Mouse (Mus musculus) Patski (cell line): ENCODE results near the gene Creg1. TPM values are rescaled to one million over a fixed set of nuclear protein-coding genes. Genes with fewer than 3 reads are reported as not detected.

Experiments
- ATAC-seq: fragments of 100-300 bp; one replicate; pipeline ENCODE4 v1.8.0; 2021
- CTCF ChIA-PET: fragments of 350-600 bp; sonication (Branson Sonifier 250); formaldehyde crosslinking; loops from one replicate; lab custom pipeline; 2022; ENCODE audit warnings: inconsistent platforms; lab: Charles Lee
- POLR2A ChIA-PET: fragments of 350-600 bp; sonication (Branson Sonifier 250); formaldehyde crosslinking; loops from one replicate; lab custom pipeline; 2022; ENCODE audit warnings: antibody characterized with exemption, inconsistent platforms; lab: Charles Lee
- DNase-seq: peaks from one replicate; pipeline ENCODE4 v3.0.0-alpha.2; 2011; ENCODE audit warnings: low read depth, low spot score
- H3K27me3 ChIP-seq: fragments of 371-371 bp; one replicate; pipeline ENCODE4 v1.5.1; 2021
- CTCF ChIP-seq: fragments of 100-300 bp; IDR thresholded peaks from one replicate; pipeline ENCODE4 v1.5.1; 2021
- in situ Hi-C: fragments of 300-500 bp; cut with MboI; formaldehyde crosslinking; loops from 3 replicates; pipeline ENCODE4 v1.11.1; 2018; ENCODE audit warnings: low pct_unique_long_range_greater_than_20kb, mixed read lengths
- polyA plus RNA-seq: library from polyadenylated mRNA; unstranded; gene quantifications from one replicate; pipeline ENCODE4 v1.2.3, GENCODE M21; 2021

Gene Creg1
- polyA plus RNA-seq, 1 experiment from 2014 or later, result 26.5 TPM

DNA sequence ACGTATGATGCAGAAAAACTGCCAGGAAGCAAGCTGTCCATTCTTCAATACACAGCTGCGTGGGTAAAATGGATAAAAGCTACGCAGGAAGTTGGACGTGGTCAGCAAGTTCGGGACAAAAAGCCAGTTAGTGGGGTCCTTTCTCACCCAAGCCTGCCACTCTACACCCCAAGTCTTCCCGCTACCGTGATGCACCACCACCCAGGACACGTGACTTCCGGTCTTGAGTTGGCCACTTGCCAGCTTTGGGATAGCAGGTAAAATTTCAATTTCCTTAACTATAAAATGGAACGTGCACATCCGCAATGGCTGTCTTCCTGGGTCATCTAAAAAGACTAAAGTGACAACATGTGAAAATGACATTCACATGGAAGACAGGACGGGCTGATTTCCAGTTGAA lies 18.4 kb downstream of the Creg1 start:
- POLR2A ChIA-PET, result no interaction called here
- no peak for ATAC-seq
- no peak for DNase-seq
- CTCF ChIA-PET, result interaction anchor here (0.8 to 2.1 kb wide), 3 partner anchors 8 to 184 kb away, joined by 3 to 6 read pairs (median 3); no protein-coding TSS in a partner anchor
- no peaks in the 10 kb centered on the region for H3K27me3 ChIP-seq
- TF ChIP-seq CTCF, result no peak
- in situ Hi-C loops, result loop anchor here (5.0 kb wide), 1 partner anchor 190 kb away; no protein-coding TSS in a partner anchor

DNA sequence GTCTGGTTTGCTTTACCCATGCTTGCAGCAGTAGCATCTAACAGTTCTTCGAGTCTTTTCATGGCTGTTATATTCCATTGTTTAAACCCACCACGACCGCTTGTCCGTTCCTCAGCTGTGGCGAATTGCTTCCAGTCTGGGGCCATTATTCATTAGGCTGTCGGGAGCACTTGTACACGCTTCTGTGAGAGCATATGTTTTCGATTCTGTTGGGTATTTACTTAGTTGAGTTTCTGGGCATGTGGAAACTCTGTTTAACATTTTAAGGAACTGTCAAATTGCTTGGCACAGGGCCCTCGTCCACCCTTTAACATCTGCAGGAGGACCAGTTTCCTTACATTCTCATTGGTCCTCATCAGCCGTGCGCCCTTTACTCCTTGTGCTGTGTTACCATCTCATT lies 22.8 kb downstream of the Creg1 start:
- no peak for DNase-seq
- no peak for ATAC-seq

DNA sequence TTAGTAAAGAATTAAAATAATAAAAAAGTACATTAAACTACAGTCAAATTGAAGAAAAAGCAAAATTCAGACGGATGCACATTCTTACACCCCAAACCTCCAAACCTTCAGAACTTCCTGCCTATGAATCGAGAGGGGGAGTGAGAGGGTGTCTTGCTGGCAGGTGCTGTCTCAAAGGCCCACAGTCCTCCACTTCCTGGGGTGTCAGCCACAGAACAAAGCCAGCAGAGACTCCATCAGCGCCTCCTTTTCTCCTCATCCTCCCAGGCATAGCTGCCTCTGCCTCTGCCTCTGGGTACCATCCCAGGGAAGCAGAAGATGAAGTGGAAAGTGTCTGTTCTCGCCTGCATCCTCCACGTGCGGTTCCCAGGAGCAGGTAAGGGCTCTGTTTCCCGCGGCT lies 25.0 kb downstream of the Creg1 start, which contains the start of gene Cd247:
Gene Cd247 (plus strand): TSS at position 171 of the 400 bp plus-strand sequence.
- ATAC-seq, result no peak
- in situ Hi-C loops, result no loop called here
- peaks cover 4% of the 10 kb centered on the region for H3K27me3 ChIP-seq
- TF ChIP-seq CTCF, result no peak
- DNase-seq, result no peak
- POLR2A ChIA-PET, result no interaction called here
- CTCF ChIA-PET, result interaction anchor here (1.0 to 2.2 kb wide), 4 partner anchors 8 to 364 kb away, joined by 3 to 8 read pairs (median 3); no protein-coding TSS in a partner anchor

More for the DNA sequence above, 22.8 kb downstream of the Creg1 start:
- in situ Hi-C loops, result no loop called here
- no peak for TF ChIP-seq CTCF
- H3K27me3 ChIP-seq, result no peaks in the 10 kb centered on the region
- ChIA-PET POLR2A (no interaction called here), CTCF (no interaction called here)

DNA sequence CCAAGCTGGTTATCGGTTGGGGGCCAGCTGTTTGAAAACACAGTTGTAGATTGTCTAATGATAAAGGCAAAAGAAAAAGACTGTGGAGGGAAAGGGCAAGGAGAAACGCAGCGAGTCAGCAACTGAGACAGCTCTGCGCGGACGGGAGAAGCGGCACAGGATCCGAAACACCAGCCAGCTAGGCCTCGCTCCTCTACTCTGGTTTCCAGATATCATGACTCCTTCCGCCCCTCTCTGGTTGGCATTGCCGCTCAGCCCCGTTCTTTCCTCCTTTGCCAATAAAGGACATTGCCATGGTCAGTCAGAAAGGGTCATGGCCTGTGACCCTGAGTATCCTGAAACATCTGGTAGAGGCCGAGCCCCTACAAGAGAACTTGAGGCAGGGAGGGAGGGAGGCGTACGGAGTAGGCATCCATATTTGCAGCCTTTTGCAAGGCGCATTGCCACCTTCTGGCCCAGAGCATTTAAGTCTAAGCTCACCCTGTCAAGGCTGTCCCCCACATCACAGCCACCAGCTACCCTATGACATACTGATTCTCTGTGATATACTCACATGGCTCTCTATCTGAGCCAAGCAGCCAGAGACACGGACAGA lies 25.6 kb downstream of the Creg1 start:
- ATAC-seq (no peak), DNase-seq (no peak)
- in situ Hi-C loops, result no loop called here
- ChIA-PET CTCF (interaction anchor here (1.4 to 2.2 kb wide), 3 partner anchors 9 to 363 kb away, joined by 3 to 8 read pairs (median 3); no protein-coding TSS in a partner anchor), POLR2A (no interaction called here)
- H3K27me3 ChIP-seq, result peaks cover 4% of the 10 kb centered on the region
- no peak for TF ChIP-seq CTCF

DNA sequence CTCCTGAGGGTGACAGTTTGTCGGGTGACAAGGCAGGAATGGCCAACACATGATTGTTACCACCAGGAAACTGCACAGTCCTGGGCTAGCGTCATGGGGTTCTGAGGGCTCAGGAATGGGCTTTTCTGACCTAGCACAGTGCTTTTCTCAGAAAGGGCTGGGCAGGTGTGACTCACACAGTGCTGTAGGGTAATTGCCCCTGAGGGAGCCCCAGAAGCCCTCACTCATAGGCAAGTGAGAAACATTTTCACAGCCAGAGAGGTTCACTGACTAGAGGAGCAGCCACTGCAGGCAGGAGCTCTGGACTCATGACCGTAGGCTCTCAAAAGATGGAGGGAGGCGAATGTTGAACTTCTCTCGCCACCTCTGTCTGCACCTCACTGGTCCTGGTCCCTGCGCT lies 26.4 kb downstream of the Creg1 start:
- ChIA-PET CTCF (interaction anchor here (1.1 to 2.2 kb wide), 4 partner anchors 8 to 362 kb away, joined by 3 to 8 read pairs (median 3); no protein-coding TSS in a partner anchor), POLR2A (no interaction called here)
- no peak for TF ChIP-seq CTCF
- H3K27me3 ChIP-seq, result peaks cover 10% of the 10 kb centered on the region
- no peak for DNase-seq
- ATAC-seq, result no peak
- in situ Hi-C loops, result loop anchor here (10.0 kb wide), 1 partner anchor 555 kb away; no protein-coding TSS in a partner anchor

DNA sequence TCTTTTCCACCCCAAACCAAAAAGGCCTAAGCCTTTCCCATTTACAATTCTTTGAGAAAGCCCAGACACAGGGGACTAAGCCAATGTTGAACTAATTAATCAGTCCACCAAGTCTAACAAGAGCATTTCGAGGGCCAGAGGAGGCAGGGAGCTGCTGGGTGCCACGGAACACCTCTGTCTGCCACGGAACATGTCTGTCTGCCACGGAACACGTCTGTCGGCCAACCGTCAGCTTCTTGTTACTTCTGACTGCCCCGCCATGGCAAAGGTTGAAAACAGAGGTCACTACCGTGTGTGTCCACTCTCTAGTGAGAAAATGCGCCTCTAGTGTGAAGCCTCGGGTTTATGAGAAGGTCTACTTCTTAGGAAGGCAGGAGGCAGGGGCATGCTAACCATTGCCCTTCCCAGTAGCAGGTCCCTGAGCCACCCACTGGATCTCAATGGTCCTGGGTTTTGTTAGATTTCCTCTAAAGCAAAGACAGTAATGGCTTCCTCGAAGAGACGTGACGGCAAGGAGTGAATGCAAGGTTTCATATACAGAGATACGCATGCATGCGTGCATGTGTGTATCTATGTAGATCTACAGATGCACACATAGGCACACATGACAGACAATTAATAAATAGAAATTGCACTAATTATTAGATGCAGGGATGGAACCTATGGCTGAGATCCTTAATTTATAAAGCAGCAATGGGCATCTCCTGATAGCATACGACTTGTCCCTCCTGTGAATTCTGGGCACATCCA lies 27.1 kb downstream of the Creg1 start:
- in situ Hi-C loops, result loop anchor here (10.0 kb wide), 1 partner anchor 554 kb away; no protein-coding TSS in a partner anchor
- no peak for TF ChIP-seq CTCF
- ATAC-seq, result no peak
- POLR2A ChIA-PET, result no interaction called here
- CTCF ChIA-PET, result interaction anchor here (1.1 kb wide), 1 partner anchor 9 kb away, joined by 3 read pairs; no protein-coding TSS in a partner anchor
- DNase-seq, result no peak
- H3K27me3 ChIP-seq, result peaks cover 10% of the 10 kb centered on the region

DNA sequence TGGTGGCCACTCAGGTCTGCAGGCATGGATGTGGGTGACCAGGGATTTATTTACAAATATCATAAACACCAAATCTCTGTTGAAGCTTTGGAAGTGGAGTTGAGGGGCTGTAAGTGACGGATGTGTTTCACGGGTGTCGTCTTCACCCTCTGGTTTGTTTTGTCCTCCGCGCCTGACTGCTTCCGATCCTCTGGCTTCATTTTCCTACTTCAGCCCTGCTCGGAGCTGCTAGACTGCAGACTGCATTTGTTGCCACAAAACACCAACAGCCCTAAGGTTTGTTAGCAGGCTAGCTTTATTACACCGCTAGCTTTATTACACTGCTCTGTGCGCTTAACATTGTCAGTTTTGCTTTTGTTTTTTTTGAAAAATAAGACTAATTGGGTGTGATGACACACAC lies 27.9 kb downstream of the Creg1 start:
- DNase-seq (no peak), ATAC-seq (no peak)
- CTCF ChIA-PET, result no interaction called here
- peaks cover 10% of the 10 kb centered on the region for H3K27me3 ChIP-seq
- in situ Hi-C loops, result loop anchor here (10.0 kb wide), 1 partner anchor 553 kb away; no protein-coding TSS in a partner anchor
- TF ChIP-seq CTCF, result no peak
- POLR2A ChIA-PET, result no interaction called here

DNA sequence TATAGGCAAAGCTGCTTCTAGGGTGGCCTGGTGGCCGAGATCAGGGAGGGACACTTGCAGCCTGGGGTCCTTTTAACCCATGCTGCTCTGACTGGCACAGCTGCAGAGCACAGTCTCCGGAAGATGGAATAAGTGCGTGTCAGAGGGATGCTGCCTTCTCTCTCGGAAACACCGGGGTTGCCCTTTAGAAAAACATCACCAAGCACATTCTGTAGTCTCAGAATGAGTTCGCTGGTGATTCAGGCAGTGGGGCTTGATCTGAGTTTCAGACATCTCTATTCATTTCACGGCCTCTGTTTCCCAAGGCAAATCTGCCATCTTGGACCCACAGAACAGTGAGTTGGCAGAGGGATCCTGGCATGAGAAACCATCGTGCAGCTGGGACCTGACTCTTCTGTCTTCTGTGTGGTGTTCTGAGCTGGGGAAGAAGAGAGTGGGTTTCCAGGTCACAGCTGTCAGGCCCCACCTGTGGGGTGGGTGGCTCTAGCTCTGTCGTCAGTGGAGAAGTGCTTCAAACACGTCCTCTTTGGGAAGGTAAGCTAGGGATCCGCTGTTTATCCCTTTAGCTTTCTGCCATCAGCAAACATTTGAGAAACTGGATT lies 38.3 kb downstream of the Creg1 start:
- in situ Hi-C loops, result no loop called here
- H3K27me3 ChIP-seq, result peaks cover 12% of the 10 kb centered on the region
- no peak for ATAC-seq
- ChIA-PET POLR2A (no interaction called here), CTCF (interaction anchor here (0.9 to 1.2 kb wide), 2 partner anchors 14 to 166 kb away, joined by 3 read pairs; partner anchors contain the start of gene Cd247)
- TF ChIP-seq CTCF, result no peak
- DNase-seq, result no peak

DNA sequence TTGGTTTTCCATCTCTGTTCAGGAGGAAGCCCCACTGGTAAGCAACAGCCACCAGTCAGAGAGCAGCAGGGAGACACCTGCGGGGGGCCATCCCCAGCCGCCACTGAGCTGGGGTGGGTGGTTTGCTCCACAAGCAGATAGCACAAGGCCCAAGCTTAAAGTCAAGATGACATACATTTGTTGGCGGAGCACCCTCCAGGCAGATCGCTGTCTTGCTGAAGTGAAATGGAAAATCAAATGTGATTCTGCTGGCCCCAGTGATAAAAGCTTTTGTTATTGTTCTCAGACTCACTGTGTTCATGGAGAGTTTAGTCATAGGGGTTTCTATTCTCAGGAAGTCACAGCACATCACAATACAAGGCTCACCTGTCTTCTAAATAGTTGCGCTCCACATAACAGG lies 39.6 kb downstream of the Creg1 start:
- H3K27me3 ChIP-seq, result peaks cover 2% of the 10 kb centered on the region
- ChIA-PET CTCF (no interaction called here), POLR2A (no interaction called here)
- no peak for TF ChIP-seq CTCF
- DNase-seq, result no peak
- in situ Hi-C loops, result no loop called here
- ATAC-seq, result no peak

DNA sequence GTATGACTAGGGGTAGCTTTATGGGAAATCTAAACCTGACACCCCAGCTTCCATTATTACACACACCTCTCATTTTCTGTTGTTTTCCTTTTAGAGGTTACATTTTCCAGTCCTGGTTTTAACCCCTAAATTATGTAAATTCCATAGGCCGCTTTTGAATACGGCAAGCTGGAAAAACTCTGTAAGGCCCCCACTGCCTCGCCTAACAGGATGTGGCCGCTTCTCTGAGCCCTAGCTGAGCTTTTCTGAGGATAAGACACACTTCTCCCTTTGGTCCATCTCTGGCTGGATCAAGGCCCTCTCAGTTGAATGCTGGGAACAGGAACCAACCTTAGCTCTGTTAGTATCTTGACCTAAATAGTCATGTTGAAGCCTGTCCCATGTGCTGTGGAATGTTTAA lies 40.6 kb downstream of the Creg1 start:
- ATAC-seq (no peak), DNase-seq (no peak)
- ChIA-PET CTCF (interaction anchor here (0.8 kb wide), 1 partner anchor 161 kb away, joined by 3 read pairs; no protein-coding TSS in a partner anchor), POLR2A (interaction anchor here (0.5 to 1.2 kb wide), 2 partner anchors 11 to 41 kb away, joined by 3 read pairs; no protein-coding TSS in a partner anchor)
- no peak for TF ChIP-seq CTCF
- peaks cover 2% of the 10 kb centered on the region for H3K27me3 ChIP-seq
- in situ Hi-C loops, result no loop called here
